In the genomic region with DNA sequence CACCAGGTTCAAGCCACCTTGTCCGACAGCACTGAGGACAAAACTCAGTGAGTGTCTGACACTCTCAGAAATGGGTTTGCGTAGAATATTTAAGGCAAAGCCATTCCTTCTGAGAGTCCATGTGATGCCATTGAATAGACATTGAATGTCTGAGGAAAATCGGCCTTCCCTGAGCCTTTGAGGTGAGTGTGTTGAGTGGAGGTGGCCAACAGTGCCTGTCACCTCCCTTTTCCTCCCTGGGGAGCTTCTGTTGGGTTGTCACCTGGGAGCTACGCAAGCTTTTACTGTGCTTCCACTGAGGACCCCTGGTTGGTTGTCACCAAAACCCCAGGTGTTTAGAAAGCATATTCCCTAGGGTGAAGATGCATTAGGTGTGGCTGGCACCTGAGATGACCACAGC, we compare ENCODE assay signal across 33 mouse cellular contexts. TPM values are rescaled to one million over a fixed set of nuclear protein-coding genes. Genes with fewer than 3 reads are reported as not detected.
"Had no signal": no experiment of that assay in that cellular context is flagged by ENCODE, and none has a peak within 500 bp of the region (broad histone marks: within the 10 kb centered on the region; RNA-seq: fewer than 3 reads in every experiment).

No protein-coding gene starts in this region.

- H3K36me3 ChIP-seq: embryonic facial prominence, embryonic 10.5 days; embryonic facial prominence, embryonic 12.5 days; embryonic facial prominence, embryonic 13.5 days; embryonic facial prominence, embryonic 15.5 days; forebrain, embryonic 10.5 days; forebrain, embryonic 12.5 days; forebrain, embryonic 15.5 days had no signal

- H3K9me3 ChIP-seq: embryonic facial prominence, embryonic 10.5 days; embryonic facial prominence, embryonic 12.5 days; embryonic facial prominence, embryonic 13.5 days; embryonic facial prominence, embryonic 15.5 days; forebrain, embryonic 10.5 days; forebrain, embryonic 12.5 days; forebrain, embryonic 13.5 days; forebrain, embryonic 15.5 days had no signal

- H3K27ac ChIP-seq: embryonic facial prominence, embryonic 10.5 days; embryonic facial prominence, embryonic 12.5 days; embryonic facial prominence, embryonic 13.5 days; embryonic facial prominence, embryonic 15.5 days; forebrain, embryonic 10.5 days; forebrain, embryonic 12.5 days; forebrain, embryonic 13.5 days; forebrain, embryonic 15.5 days; gastrocnemius, adult 2 months; heart, adult 2 months had no signal

- H3K4me1 ChIP-seq: forebrain, embryonic 12.5 days; forebrain, embryonic 15.5 days had no signal

- DNase-seq: cerebellum, adult 2 months; cerebellum, adult 8-10 months; cerebellum, adult 9-10 months; cerebellum, adult 9-11 months; cerebellum, postnatal 10 days; cerebellum, postnatal 14 days; cerebellum, postnatal 25 days; cerebellum, postnatal 36 days; embryo, embryonic 11 days; forebrain, postnatal 0 days; gastrocnemius, adult 2 months; gastrocnemius, postnatal 10 days; gastrocnemius, postnatal 14 days; gastrocnemius, postnatal 25 days; gastrocnemius, postnatal 36 days; heart, adult 18-20 months; heart, adult 2 months had no signal

- H3K4me3 ChIP-seq: embryonic facial prominence, embryonic 10.5 days; embryonic facial prominence, embryonic 12.5 days; embryonic facial prominence, embryonic 13.5 days; embryonic facial prominence, embryonic 15.5 days; erythroblast, embryonic 14.5 days; forebrain, embryonic 10.5 days; forebrain, embryonic 12.5 days; forebrain, embryonic 13.5 days; forebrain, embryonic 15.5 days; gastrocnemius, adult 2 months; heart, adult 2 months had no signal

- H3K27me3 ChIP-seq: forebrain, embryonic 13.5 days; forebrain, embryonic 15.5 days had no signal

RNA-seq across cellular contexts. Expression of gene Cdh26, which starts 1.7 kb away (rescaled TPM):
- total RNA-seq: common myeloid progenitor, adult 5-6 weeks; gastrocnemius, adult 18-20 months; gastrocnemius, adult 2 months; gastrocnemius, adult 8-10 months; gastrocnemius, postnatal 14 days; gastrocnemius, postnatal 25 days; gastrocnemius, postnatal 36 days; gastrocnemius, postnatal 4 days; granulocyte monocyte progenitor cell, adult 5-6 weeks; heart, adult 2 months; heart, adult 8-10 months had no signal
- polyA plus RNA-seq: erythroblast, embryonic 14.5 days; forebrain, embryonic 11.5 days; forebrain, embryonic 13.5 days had no signal

RNA-seq across cellular contexts. Expression of gene Fam217b, which starts 14.4 kb away (rescaled TPM):
- polyA plus RNA-seq: erythroblast, embryonic 14.5 days had no signal

RNA-seq across cellular contexts. Expression of gene Sycp2, which starts 21.2 kb away (rescaled TPM):
- total RNA-seq: common myeloid progenitor, adult 5-6 weeks; gastrocnemius, adult 8-10 months; granulocyte monocyte progenitor cell, adult 5-6 weeks had no signal
- polyA plus RNA-seq: embryonic facial prominence, embryonic 15.5 days; erythroblast, embryonic 14.5 days had no signal
